Mouse (Mus musculus) ES-Bruce4 (cell line): ENCODE results near the gene Zfp760. TPM values are rescaled to one million over a fixed set of nuclear protein-coding genes. Genes with fewer than 3 reads are reported as not detected.
"Not testable (repeated sequence)": the region's sequence is repeated elsewhere in the genome, so short reads cannot be mapped to it uniquely, and the experiment has no call there.

Experiments used
- H3K27ac ChIP-seq: 2 replicates; pipeline ENCODE4 v1.5.1; 2012; ENCODE audit warnings: low read length, inconsistent platforms; ENCODE audit not compliant: insufficient read depth
- H3K27me3 ChIP-seq: 2 replicates; pipeline ENCODE4 v1.6.1; 2012; ENCODE audit warnings: mild to moderate bottlenecking, low read length, inconsistent platforms; ENCODE audit not compliant: control insufficient read depth, poor library complexity, insufficient read depth, severe bottlenecking
- H3K36me3 ChIP-seq: 2 replicates; pipeline ENCODE4 v1.6.1; 2012; ENCODE audit warnings: inconsistent platforms, mild to moderate bottlenecking, low read length, moderate library complexity; ENCODE audit not compliant: control insufficient read depth, poor library complexity, insufficient read depth, severe bottlenecking
- H3K4me1 ChIP-seq: one replicate; pipeline ENCODE4 v1.8.1; 2011; ENCODE audit warnings: low read length; ENCODE audit not compliant: control insufficient read depth, insufficient read depth
- H3K4me3 ChIP-seq: 2 replicates; pipeline ENCODE4 v1.5.1; 2011; ENCODE audit warnings: low read depth, mild to moderate bottlenecking, low read length
- H3K9ac ChIP-seq: 2 replicates; pipeline ENCODE4 v1.6.1; 2012; ENCODE audit warnings: low read depth, mild to moderate bottlenecking, inconsistent platforms; ENCODE audit not compliant: poor library complexity, severe bottlenecking
- H3K9me3 ChIP-seq: replicated peaks from 2 replicates; pipeline ENCODE4 v1.6.1; 2012; ENCODE audit warnings: mild to moderate bottlenecking, low read length, inconsistent platforms; ENCODE audit not compliant: control insufficient read depth, poor library complexity, insufficient read depth, severe bottlenecking
- CTCF ChIP-seq: IDR thresholded peaks from one replicate; pipeline ENCODE4 v1.8.1; 2011; ENCODE audit warnings: low read depth, low read length
- EP300 ChIP-seq: IDR thresholded peaks from 2 replicates; pipeline ENCODE4 v1.6.1; 2011; ENCODE audit warnings: low read depth, low read length; ENCODE audit not compliant: insufficient read depth
- POLR2A ChIP-seq: IDR thresholded peaks from one replicate; pipeline ENCODE4 v1.8.1; 2011; ENCODE audit warnings: low read length; ENCODE audit not compliant: insufficient read depth
- polyA plus RNA-seq: library from polyadenylated mRNA; stranded (reverse); fragments of >200 nt; gene quantifications from 2 replicates; pipeline ENCODE4 v1.2.4, GENCODE M21; 2011; ENCODE audit warnings: low read depth; ENCODE audit not compliant: missing spikeins, insufficient read depth, insufficient read length

The Zfp760 gene
- polyA plus RNA-seq = 13.5 and 14.4 TPM in 2 replicates

- Histone ChIP-seq H3K4me3 (peak within 1 kb of the TSS; percentile 85), H3K36me3 (peaks cover 3% of the 10 kb centered on the region), H3K9ac (peak within 1 kb of the TSS; percentile 59), H3K27me3 (no peaks in the 10 kb centered on the region), H3K4me1 (peaks cover 1% of the 10 kb centered on the region), H3K27ac (peak within 1 kb of the TSS; percentile 72), H3K9me3 (no peaks in the 10 kb centered on the region)
- TF ChIP-seq POLR2A (peak; percentile 38), EP300 (no peak), CTCF (no peak)
Measured at GRCm38 (mm10) chr17:21707343-21707996, at the start of gene Zfp760. Gene Zfp760, plus strand, starts transcription at chr17:21707741.

- not testable (repeated sequence) for H3K27ac ChIP-seq, H3K9me3 ChIP-seq, H3K4me3 ChIP-seq, H3K36me3 ChIP-seq, H3K4me1 ChIP-seq, H3K9ac ChIP-seq, H3K27me3 ChIP-seq
Measured at GRCm38 (mm10) chr17:21678826-21679225, 28.7 kb upstream of the Zfp760 start.

- no peak overlapping the region for H3K9ac ChIP-seq
- H3K27me3 ChIP-seq = no peaks in the 10 kb centered on the region
- H3K36me3 ChIP-seq = no peaks in the 10 kb centered on the region
- H3K27ac ChIP-seq = no peak overlapping the region
- no peaks in the 10 kb centered on the region for H3K4me1 ChIP-seq
- peak overlapping the region; percentile 55 for H3K4me3 ChIP-seq
- no peaks in the 10 kb centered on the region for H3K9me3 ChIP-seq
- TF ChIP-seq POLR2A (peak; percentile 15), CTCF (no peak), EP300 (no peak)
Measured at GRCm38 (mm10) chr17:21679273-21680018, 28.1 kb upstream of the Zfp760 start.

- H3K4me3 ChIP-seq = peak overlapping the region; percentile 55
- not testable (repeated sequence) for H3K36me3 ChIP-seq, H3K9ac ChIP-seq, H3K4me1 ChIP-seq, H3K27me3 ChIP-seq, H3K27ac ChIP-seq, H3K9me3 ChIP-seq
Measured at GRCm38 (mm10) chr17:21680019-21680376, 27.5 kb upstream of the Zfp760 start.

- TF ChIP-seq POLR2A (no peak), CTCF (no peak), EP300 (no peak)
- no peak within 1 kb of the TSS for H3K9ac ChIP-seq
- H3K27ac ChIP-seq = no peak within 1 kb of the TSS
- H3K27me3 ChIP-seq = no peaks in the 10 kb centered on the region
- no peaks in the 10 kb centered on the region for H3K4me1 ChIP-seq
- H3K9me3 ChIP-seq = no peaks in the 10 kb centered on the region
- no peaks in the 10 kb centered on the region for H3K36me3 ChIP-seq
- H3K4me3 ChIP-seq = no peak within 1 kb of the TSS
Measured at GRCm38 (mm10) chr17:21691560-21691959, 16.0 kb upstream of the Zfp760 start, which contains the start of gene Gm10226. Gene Gm10226, plus strand, starts transcription at chr17:21691860.

- no peaks in the 10 kb centered on the region for H3K27me3 ChIP-seq
- H3K9ac ChIP-seq = no peak overlapping the region
- H3K27ac ChIP-seq = no peak overlapping the region
- TF ChIP-seq CTCF = no peak
- no peak for TF ChIP-seq POLR2A
- TF ChIP-seq EP300 = no peak
- no peaks in the 10 kb centered on the region for H3K9me3 ChIP-seq
- H3K4me3 ChIP-seq = no peak overlapping the region
- no peaks in the 10 kb centered on the region for H3K36me3 ChIP-seq
- no peaks in the 10 kb centered on the region for H3K4me1 ChIP-seq
Measured at GRCm38 (mm10) chr17:21693342-21693741, 14.2 kb upstream of the Zfp760 start.
